Mouse (Mus musculus): ENCODE results near the gene Cyp17a1.

- TF ChIP-seq CTCF (IDR thresholded peaks at IDR 0.05; ENCODE audit: insufficient read depth, low read depth, low read length) (no peak), POLR2A (IDR thresholded peaks at IDR 0.05; ENCODE audit: insufficient read depth, low read depth, low read length) (no peak)
These were observed 10.8 kb downstream of the Cyp17a1 start for GRCm38 (mm10) chr19:46662214-46662613.

Measured in olfactory bulb, adult 2 months (tissue).